Mouse (Mus musculus) forebrain, embryonic 12.5 days (tissue): ENCODE data around the gene Kbtbd12. TPM values are rescaled to one million over a fixed set of nuclear protein-coding genes. Genes with fewer than 3 reads are reported as not detected.

Source experiments
- ATAC-seq: fragments of 200-750 bp; cut with Nextera tagmentation; 2 replicates; pipeline ENCODE4 v1.8.0; 2017; ENCODE audit warnings: moderate TSS enrichment; ENCODE audit not compliant: low FRiP score
- H3K27ac ChIP-seq: fragments of 300-500 bp; sonication (generic); 2 replicates; pipeline ENCODE4 v1.5.1; 2016; ENCODE audit warnings: mild to moderate bottlenecking
- H3K27me3 ChIP-seq: fragments of 300-500 bp; sonication (generic); 2 replicates; pipeline ENCODE4 v1.6.1; 2016; ENCODE audit warnings: mild to moderate bottlenecking
- H3K36me3 ChIP-seq: fragments of 300-500 bp; sonication (generic); replicated peaks from 2 replicates; pipeline ENCODE4 v1.6.1; 2016; ENCODE audit warnings: mild to moderate bottlenecking
- H3K4me1 ChIP-seq: fragments of 300-500 bp; sonication (generic); 2 replicates; pipeline ENCODE4 v1.6.1; 2016
- H3K4me2 ChIP-seq: fragments of 300-500 bp; sonication (generic); 2 replicates; pipeline ENCODE4 v1.6.1; 2016; ENCODE audit warnings: mild to moderate bottlenecking, moderate library complexity
- H3K4me3 ChIP-seq: fragments of 300-500 bp; sonication (generic); replicated peaks from 2 replicates; pipeline ENCODE4 v1.5.1; 2016; ENCODE audit warnings: mild to moderate bottlenecking
- H3K9ac ChIP-seq: fragments of 300-500 bp; sonication (generic); 2 replicates; pipeline ENCODE4 v1.6.1; 2016; ENCODE audit warnings: mild to moderate bottlenecking
- H3K9me3 ChIP-seq: fragments of 300-500 bp; sonication (generic); 2 replicates; pipeline ENCODE4 v1.6.1; 2016
- WGBS: fragments of 180-500 bp; shearing (Covaris S2); methylation state at CpG from one replicate; pipeline ENCODE4 v1.1.7; 2016; 5-methylcytosine and 5-hydroxymethylcytosine counted together
- polyA plus RNA-seq: library from polyadenylated mRNA; unstranded; fragments of >200 nt; fragmentation: Nextera tagmentation; extraction: Ambion mirVana; gene quantifications from 2 replicates; pipeline ENCODE4 v1.2.1, GENCODE M21; 2016

Kbtbd12 gene
- polyA plus RNA-seq, 1 experiment from 2014 or later, result 0.15 TPM

GRCm38 (mm10) chr6:88516667-88517066 lies 121.1 kb downstream of the Kbtbd12 start:
- no peak overlapping the region for H3K4me2 ChIP-seq
- ATAC-seq, result no peak
- H3K9me3 ChIP-seq, result no peaks in the 10 kb centered on the region
- no peak overlapping the region for H3K27ac ChIP-seq
- no peak overlapping the region for H3K4me3 ChIP-seq
- WGBS, result 85% methylated on average over 5 of the region's 5 CpGs
- H3K4me1 ChIP-seq, result peaks cover 25% of the 10 kb centered on the region
- peaks cover 48% of the 10 kb centered on the region for H3K36me3 ChIP-seq
- H3K27me3 ChIP-seq, result no peaks in the 10 kb centered on the region
- 0 out of 2 replicates have a peak overlapping the region, but pooled peaks have one; percentile 25 for H3K9ac ChIP-seq

- peaks cover 55% of the 10 kb centered on the region for H3K36me3 ChIP-seq
- H3K27me3 ChIP-seq, result no peaks in the 10 kb centered on the region
- no peak overlapping the region for H3K27ac ChIP-seq
- no peak for ATAC-seq
- no peak overlapping the region for H3K9ac ChIP-seq
- no peaks in the 10 kb centered on the region for H3K9me3 ChIP-seq
- H3K4me2 ChIP-seq, result no peak overlapping the region
- no peak overlapping the region for H3K4me3 ChIP-seq
- peaks cover 25% of the 10 kb centered on the region for H3K4me1 ChIP-seq
- 87% methylated on average over 8 of the region's 8 CpGs for WGBS
Measured at GRCm38 (mm10) chr6:88515971-88516370, 121.8 kb downstream of the Kbtbd12 start.

DNA sequence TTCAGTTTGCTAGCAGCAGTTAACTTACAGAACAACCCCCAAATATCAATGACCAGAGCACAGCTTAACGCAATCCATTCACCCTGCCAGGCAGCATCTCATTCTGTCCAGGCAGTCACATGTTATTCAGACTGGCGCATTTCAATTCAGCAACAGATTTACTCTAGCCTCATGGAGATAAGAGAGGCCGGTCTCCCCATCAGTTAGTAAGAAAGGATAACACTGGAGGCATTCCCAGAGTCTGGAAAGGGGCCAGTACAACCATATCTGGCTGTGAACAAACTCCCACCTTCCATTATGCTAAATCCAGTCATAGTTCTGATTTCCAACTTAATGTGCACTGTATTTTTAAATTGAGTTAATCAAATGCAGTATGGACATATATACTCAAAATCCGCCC lies 123.2 kb downstream of the Kbtbd12 start:
- WGBS, result 91% methylated on average over 4 of the region's 4 CpGs
- H3K9ac ChIP-seq, result no peak overlapping the region
- H3K27me3 ChIP-seq, result no peaks in the 10 kb centered on the region

DNA sequence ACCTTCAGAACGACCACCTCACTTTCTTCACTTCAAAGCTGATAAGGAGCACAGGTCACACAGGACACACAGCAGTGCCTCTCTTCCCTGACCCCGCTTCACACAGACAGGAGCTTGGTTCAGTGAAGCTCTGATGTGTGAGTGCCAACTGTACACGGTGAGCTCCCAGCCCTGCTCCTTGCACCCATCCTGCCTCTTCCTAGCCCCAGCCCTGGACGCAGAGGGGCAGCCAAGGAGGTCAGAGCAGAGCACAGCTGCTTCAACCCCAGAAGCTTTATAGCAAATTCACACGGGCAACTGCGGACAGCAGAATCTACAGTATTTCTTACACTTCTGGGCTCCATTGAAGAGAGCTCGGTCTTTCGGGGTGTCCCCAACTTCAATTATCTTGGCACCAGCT lies 123.8 kb downstream of the Kbtbd12 start:
- no peak overlapping the region for H3K9ac ChIP-seq
- H3K4me1 ChIP-seq, result peaks cover 18% of the 10 kb centered on the region
- no peaks in the 10 kb centered on the region for H3K27me3 ChIP-seq
- 89% methylated on average over 8 of the region's 8 CpGs for WGBS
- no peak overlapping the region for H3K4me2 ChIP-seq
- no peak for ATAC-seq
- H3K9me3 ChIP-seq, result no peaks in the 10 kb centered on the region
- no peak overlapping the region for H3K4me3 ChIP-seq
- peaks cover 74% of the 10 kb centered on the region for H3K36me3 ChIP-seq
- no peak overlapping the region for H3K27ac ChIP-seq

More for the DNA sequence above, 123.2 kb downstream of the Kbtbd12 start:
- Histone ChIP-seq H3K4me2 (no peak overlapping the region), H3K36me3 (peaks cover 69% of the 10 kb centered on the region), H3K4me3 (no peak overlapping the region), H3K9me3 (no peaks in the 10 kb centered on the region), H3K27ac (no peak overlapping the region), H3K4me1 (peaks cover 23% of the 10 kb centered on the region)
- no peak for ATAC-seq

GRCm38 (mm10) chr6:88503044-88503443 lies 134.7 kb downstream of the Kbtbd12 start:
- H3K27ac ChIP-seq, result no peak overlapping the region
- peaks cover 67% of the 10 kb centered on the region for H3K36me3 ChIP-seq
- no peaks in the 10 kb centered on the region for H3K9me3 ChIP-seq
- peaks cover 5% of the 10 kb centered on the region; the same call in 1 of the 2 replicates for H3K4me1 ChIP-seq
- ATAC-seq, result no peak
- H3K27me3 ChIP-seq, result peaks cover 7% of the 10 kb centered on the region; the same call in 1 of the 2 replicates
- no peak overlapping the region for H3K4me2 ChIP-seq
- WGBS, result 95% methylated on average over 4 of the region's 4 CpGs
- H3K9ac ChIP-seq, result no peak overlapping the region
- no peak overlapping the region for H3K4me3 ChIP-seq

GRCm38 (mm10) chr6:88502030-88502970 lies 135.4 kb downstream of the Kbtbd12 start:
- no peak overlapping the region for H3K4me3 ChIP-seq
- peaks cover 5% of the 10 kb centered on the region; the same call in 1 of the 2 replicates for H3K4me1 ChIP-seq
- H3K4me2 ChIP-seq, result no peak overlapping the region
- no peaks in the 10 kb centered on the region for H3K9me3 ChIP-seq
- H3K27me3 ChIP-seq, result peaks cover 7% of the 10 kb centered on the region; the same call in 1 of the 2 replicates
- H3K36me3 ChIP-seq, result peaks cover 66% of the 10 kb centered on the region
- H3K27ac ChIP-seq, result no peak overlapping the region
- H3K9ac ChIP-seq, result no peak overlapping the region
- no peak for ATAC-seq
- WGBS, result 79% methylated on average over 13 of the region's 13 CpGs

GRCm38 (mm10) chr6:88500405-88500767 lies 137.4 kb downstream of the Kbtbd12 start:
- peaks cover 57% of the 10 kb centered on the region for H3K36me3 ChIP-seq
- no peak overlapping the region; the same call in 1 of the 2 replicates for H3K9ac ChIP-seq
- peak; percentile 42 for ATAC-seq
- H3K9me3 ChIP-seq, result no peaks in the 10 kb centered on the region
- peak overlapping the region; percentile 94 for H3K4me2 ChIP-seq
- H3K27ac ChIP-seq, result no peak overlapping the region
- H3K4me1 ChIP-seq, result peaks cover 5% of the 10 kb centered on the region; the same call in 1 of the 2 replicates
- 5% methylated on average over 3 of the region's 3 CpGs for WGBS
- H3K4me3 ChIP-seq, result peak overlapping the region; percentile 60
- peaks cover 7% of the 10 kb centered on the region; the same call in 1 of the 2 replicates for H3K27me3 ChIP-seq

GRCm38 (mm10) chr6:88499481-88500404 lies 138.0 kb downstream of the Kbtbd12 start:
- 2% methylated on average over 75 of the region's 76 CpGs for WGBS
- peaks cover 50% of the 10 kb centered on the region for H3K36me3 ChIP-seq
- peaks cover 7% of the 10 kb centered on the region; the same call in 1 of the 2 replicates for H3K27me3 ChIP-seq
- H3K9ac ChIP-seq, result peak overlapping the region; percentile 77
- H3K4me1 ChIP-seq, result peaks cover 5% of the 10 kb centered on the region; the same call in 1 of the 2 replicates
- H3K27ac ChIP-seq, result no peak overlapping the region
- peak overlapping the region; percentile 60 for H3K4me3 ChIP-seq
- H3K4me2 ChIP-seq, result peak overlapping the region; percentile 94
- ATAC-seq, result peak; percentile 89
- no peaks in the 10 kb centered on the region for H3K9me3 ChIP-seq

Other genes starting within 250 kb of the Kbtbd12 start
- gene Eefsec, start 191.4 kb downstream of the Kbtbd12 start, polyA plus RNA-seq, result 33.7 and 34.7 TPM in 2 replicates
- 138 TPM in 2 replicates for gene Ruvbl1, start 172.5 kb downstream of the Kbtbd12 start, polyA plus RNA-seq
- 185 and 192 TPM in 2 replicates for gene Sec61a1, start 119.0 kb downstream of the Kbtbd12 start, polyA plus RNA-seq
- gene Mgll, start 86.5 kb upstream of the Kbtbd12 start, polyA plus RNA-seq, result 3.5 and 5.5 TPM in 2 replicates
- 23.0 and 23.5 TPM in 2 replicates for gene Abtb1, start 204.0 kb upstream of the Kbtbd12 start, polyA plus RNA-seq
- gene Podxl2, start 237.1 kb upstream of the Kbtbd12 start, polyA plus RNA-seq, result 248 and 258 TPM in 2 replicates